In genomic region chr6:71632829-71633662, GRCm38 (mm10) we compare ENCODE assay signal across 8 mouse cellular contexts. TPM values are rescaled to one million over a fixed set of nuclear protein-coding genes. Genes with fewer than 3 reads are reported as not detected.
DNase-seq lines count a peak whose midpoint lies in the region; ATAC-seq and TF ChIP-seq lines count a peak whose summit lies in the region.

Gene Kdm3a, minus strand, starts transcription at chr6:71632990.

- under 1% methylated on average over 63 of the region's 63 CpGs for WGBS in forebrain, embryonic 13.5 days
- WGBS in large intestine, adult 2 months, result under 1% methylated on average over 63 of the region's 63 CpGs
- under 1% methylated on average over 63 of the region's 63 CpGs for WGBS in liver, postnatal 0 days (ENCODE audit: insufficient replicate concordance)
- under 1% methylated on average over 62 of the region's 63 CpGs for WGBS in neural tube, embryonic 14.5 days

- peak; percentile 16 for TF ChIP-seq POLR2A in ES-Bruce4 (IDR thresholded peaks at IDR 0.05; ENCODE audit: insufficient read depth, low read length)

- peak within 1 kb of the TSS; percentile 80 for H3K4me3 ChIP-seq in ES-Bruce4 (ENCODE audit: low read depth, low read length)
- peak within 1 kb of the TSS; percentile 88 for H3K4me3 ChIP-seq in forebrain, embryonic 13.5 days
- peak within 1 kb of the TSS; percentile 90 for H3K4me3 ChIP-seq in liver, postnatal 0 days (ENCODE audit: low read depth, low read length)
- peak within 1 kb of the TSS; percentile 79 for H3K4me3 ChIP-seq in neural tube, embryonic 14.5 days (ENCODE audit: low read depth, low read length)

- H3K4me1 ChIP-seq in ES-Bruce4 (ENCODE audit: control insufficient read depth, insufficient read depth, low read length), result no peaks in the 10 kb centered on the region
- H3K4me1 ChIP-seq in forebrain, embryonic 13.5 days, result peaks cover 32% of the 10 kb centered on the region
- peaks cover 15% of the 10 kb centered on the region for H3K4me1 ChIP-seq in liver, postnatal 0 days (ENCODE audit: insufficient read depth)
- H3K4me1 ChIP-seq in neural tube, embryonic 14.5 days (ENCODE audit: control insufficient read depth, insufficient read depth, low read length), result peaks cover 20% of the 10 kb centered on the region

- H3K36me3 ChIP-seq in ES-Bruce4 (ENCODE audit: control insufficient read depth, insufficient read depth, low read length, poor library complexity, severe bottlenecking), result peaks cover 19% of the 10 kb centered on the region
- peaks cover 14% of the 10 kb centered on the region for H3K36me3 ChIP-seq in forebrain, embryonic 13.5 days (ENCODE audit: poor library complexity, severe bottlenecking)
- peaks cover 9% of the 10 kb centered on the region; the same call in 1 of the 2 replicates for H3K36me3 ChIP-seq in liver, postnatal 0 days (replicated peaks; ENCODE audit: insufficient read depth, low read length)
- H3K36me3 ChIP-seq in neural tube, embryonic 14.5 days (ENCODE audit: control insufficient read depth, insufficient read depth, low read length), result peaks cover 8% of the 10 kb centered on the region; the same call in 1 of the 2 replicates

- no peaks in the 10 kb centered on the region for H3K9me3 ChIP-seq in ES-Bruce4 (replicated peaks; ENCODE audit: control insufficient read depth, insufficient read depth, low read length, poor library complexity, severe bottlenecking)
- no peaks in the 10 kb centered on the region for H3K9me3 ChIP-seq in forebrain, embryonic 13.5 days (replicated peaks)
- no peaks in the 10 kb centered on the region for H3K9me3 ChIP-seq in liver, postnatal 0 days (ENCODE audit: low read length)
- H3K9me3 ChIP-seq in neural tube, embryonic 14.5 days (ENCODE audit: control insufficient read depth, low read length), result no peaks in the 10 kb centered on the region

- peak within 1 kb of the TSS; percentile 87 for H3K27ac ChIP-seq in ES-Bruce4 (ENCODE audit: insufficient read depth, low read length)
- H3K27ac ChIP-seq in forebrain, embryonic 13.5 days, result peak within 1 kb of the TSS; percentile 100
- peak within 1 kb of the TSS; percentile 99 for H3K27ac ChIP-seq in liver, postnatal 0 days (ENCODE audit: low read depth)
- H3K27ac ChIP-seq in neural tube, embryonic 14.5 days (ENCODE audit: low read depth, low read length), result peak within 1 kb of the TSS; percentile 99

- DNase-seq in heart, postnatal 10 days, result peak; percentile 99
- DNase-seq in large intestine, adult 2 months (ENCODE audit: low read depth, low spot score), result peak; percentile 95
- DNase-seq in liver, postnatal 0 days, result peak; percentile 99
- peak; percentile 98 for DNase-seq in testis, postnatal 10 days (ENCODE audit: low spot score)

- peak within 1 kb of the TSS; percentile 91 for H3K9ac ChIP-seq in ES-Bruce4 (ENCODE audit: low read depth, poor library complexity, severe bottlenecking)
- peak within 1 kb of the TSS; percentile 91 for H3K9ac ChIP-seq in forebrain, embryonic 13.5 days
- H3K9ac ChIP-seq in liver, postnatal 0 days (replicated peaks), result peak within 1 kb of the TSS; percentile 95
- peak within 1 kb of the TSS; percentile 80 for H3K9ac ChIP-seq in neural tube, embryonic 14.5 days (replicated peaks; ENCODE audit: low read depth, low read length)

- peak; percentile 98 for ATAC-seq in cerebellum, adult (ENCODE audit: insufficient number of reproducible peaks, low FRiP score, low TSS enrichment)
- peak; percentile 98 for ATAC-seq in forebrain, embryonic 13.5 days
- peak; percentile 92 for ATAC-seq in liver, postnatal 0 days
- ATAC-seq in neural tube, embryonic 14.5 days (ENCODE audit: low read depth), result peak; percentile 97

- H3K27me3 ChIP-seq in ES-Bruce4 (ENCODE audit: control insufficient read depth, insufficient read depth, low read length, poor library complexity, severe bottlenecking), result no peaks in the 10 kb centered on the region
- H3K27me3 ChIP-seq in forebrain, embryonic 13.5 days, result peaks cover 10% of the 10 kb centered on the region
- 0 out of 2 replicates have a peak, but pooled peaks cover 3% of the 10 kb centered on the region for H3K27me3 ChIP-seq in liver, postnatal 0 days (ENCODE audit: insufficient read depth, low read length)
- no peaks in the 10 kb centered on the region for H3K27me3 ChIP-seq in neural tube, embryonic 14.5 days (ENCODE audit: control insufficient read depth, insufficient read depth, low read length)

- peak; percentile 72 for TF ChIP-seq EP300 in ES-Bruce4 (IDR thresholded peaks at IDR 0.05; ENCODE audit: insufficient read depth, low read depth, low read length)
- TF ChIP-seq EP300 in liver, postnatal 0 days (IDR thresholded peaks at IDR 0.05; ENCODE audit: low read depth), result peak; percentile 87

- H3K4me2 ChIP-seq in forebrain, embryonic 13.5 days, result peak within 1 kb of the TSS; percentile 84
- H3K4me2 ChIP-seq in liver, postnatal 0 days (ENCODE audit: low read depth, low read length), result peak within 1 kb of the TSS; percentile 89
- H3K4me2 ChIP-seq in neural tube, embryonic 14.5 days (ENCODE audit: low read depth, low read length), result peak within 1 kb of the TSS; percentile 83

- no peak for TF ChIP-seq CTCF in ES-Bruce4 (IDR thresholded peaks at IDR 0.05; ENCODE audit: low read depth, low read length)
- peak; percentile 78 for TF ChIP-seq CTCF in liver, postnatal 0 days (IDR thresholded peaks at IDR 0.05; ENCODE audit: low read depth)

- intact Hi-C loops in heart, postnatal 10 days (cut with DNase I), result loop anchor here (2.0 kb wide), 2 partner anchors 172 to 362 kb away; partner anchors contain the start of gene Krcc1

RNA-seq across cellular contexts. Expression of gene Kdm3a, which starts in this region (rescaled TPM):
- 42.6 and 49.3 TPM in 2 replicates for polyA plus RNA-seq in ES-Bruce4 (2011; ENCODE audit: insufficient read depth, insufficient read length, low read depth, missing spikeins)
- 68.0 and 78.8 TPM in 2 replicates for polyA plus RNA-seq in forebrain, embryonic 13.5 days (2015; fragmentation: Nextera tagmentation; extraction: Ambion mirVana)
- 10 to 100 TPM; 32.1 to 33.1 TPM for total RNA-seq in heart, postnatal 10 days (2021)
- polyA plus RNA-seq in large intestine, adult 2 months (2012; rRNA removed), result 8.4 and 14.3 TPM in 2 replicates
- polyA plus RNA-seq in liver, postnatal 0 days (2015; fragmentation: Nextera tagmentation; extraction: Ambion mirVana), result 6.6 and 8.8 TPM in 2 replicates
- polyA plus RNA-seq in neural tube, embryonic 14.5 days (2014; fragmentation: Nextera tagmentation; extraction: Ambion mirVana), result 30.7 and 39.6 TPM in 2 replicates

Comparison
In these comparisons a context has a peak if more than half of its experiments do, and no peak if none do; other contexts are left out.
1. Peak in every context shown above with its lines: DNase-seq, ATAC-seq, H3K4me3 ChIP-seq and H3K27ac ChIP-seq.